Mouse (Mus musculus) gonadal fat pad, adult 2 months (tissue): ENCODE measurements around the gene Arvcf. TPM values are rescaled to one million over a fixed set of nuclear protein-coding genes. Genes with fewer than 3 reads are reported as not detected.

Experiments
- DNase-seq: peaks from one replicate; pipeline ENCODE4 v3.0.0-alpha.2; 2012; ENCODE audit warnings: low read depth
- polyA plus RNA-seq: library from polyadenylated mRNA; depleted of rRNA; stranded (reverse); fragments of >200 nt; gene quantifications from 2 replicates; pipeline ENCODE4 v1.2.3, GENCODE M21; 2012

Gene Arvcf
- polyA plus RNA-seq, 1 experiment, result 56.5 TPM

GRCm38 (mm10) chr16:18410418-18410817, 62.4 kb downstream of the Arvcf start:
- no peak for DNase-seq

- no peak for DNase-seq
Measured at GRCm38 (mm10) chr16:18411026-18411649, 63.2 kb downstream of the Arvcf start.

GRCm38 (mm10) chr16:18411802-18412476, 64.0 kb downstream of the Arvcf start:
- no peak for DNase-seq

GRCm38 (mm10) chr16:18413032-18413816, 65.2 kb downstream of the Arvcf start:
- DNase-seq, result no peak

- no peak for DNase-seq
Measured at GRCm38 (mm10) chr16:18416094-18416761, 68.2 kb downstream of the Arvcf start.

GRCm38 (mm10) chr16:18416837-18417236, 68.9 kb downstream of the Arvcf start:
- DNase-seq, result no peak

- DNase-seq, result no peak
Measured at GRCm38 (mm10) chr16:18417491-18417890, 69.5 kb downstream of the Arvcf start.

- no peak for DNase-seq
Measured at GRCm38 (mm10) chr16:18418756-18419602, 71.0 kb downstream of the Arvcf start.

- DNase-seq, result no peak
Measured at GRCm38 (mm10) chr16:18419603-18420026, 71.6 kb downstream of the Arvcf start.

- no peak for DNase-seq
Measured at GRCm38 (mm10) chr16:18420571-18420970, 72.6 kb downstream of the Arvcf start.

- DNase-seq, result no peak
Measured at GRCm38 (mm10) chr16:18423203-18423914, 75.4 kb downstream of the Arvcf start.

- DNase-seq, result no peak
Measured at GRCm38 (mm10) chr16:18423915-18424265, 75.9 kb downstream of the Arvcf start.

- DNase-seq, result no peak
Measured at GRCm38 (mm10) chr16:18424364-18425045, 76.5 kb downstream of the Arvcf start.

- no peak for DNase-seq
Measured at GRCm38 (mm10) chr16:18425475-18426214, 77.7 kb downstream of the Arvcf start.

- DNase-seq, result no peak
Measured at GRCm38 (mm10) chr16:18426215-18426791, 78.3 kb downstream of the Arvcf start, which contains the start of gene Txnrd2. Txnrd2 (plus strand) TSS chr16:18426384.

- DNase-seq, result no peak
Measured at GRCm38 (mm10) chr16:18426802-18427280, 78.9 kb downstream of the Arvcf start, which contains the start of gene Comt. Comt (minus strand) TSS chr16:18426852.

- no peak for DNase-seq
Measured at GRCm38 (mm10) chr16:18428011-18428515, 80.1 kb downstream of the Arvcf start.

- DNase-seq, result no peak
Measured at GRCm38 (mm10) chr16:18428516-18429042, 80.6 kb downstream of the Arvcf start.
